Mouse (Mus musculus) CD4-positive, CD25-positive, alpha-beta regulatory T cell, adult 4 months (primary cell): ENCODE data around the gene Vmn1r71. TPM values are rescaled to one million over a fixed set of nuclear protein-coding genes. Genes with fewer than 3 reads are reported as not detected.
"Not testable (repeated sequence)": the region's sequence is repeated elsewhere in the genome, so short reads cannot be mapped to it uniquely, and the experiment has no call there.

ENCODE experiments used
- ATAC-seq: one replicate; pipeline ENCODE4 v1.8.0; 2017
- polyA plus RNA-seq, 2 experiments: library from polyadenylated mRNA; unstranded; fragments of 100-300 nt; shearing (Covaris generic); gene quantifications; one replicate each; pipeline ENCODE4 v1.2.1; 2017

The Vmn1r71 gene
- polyA plus RNA-seq: not detected

DNA sequence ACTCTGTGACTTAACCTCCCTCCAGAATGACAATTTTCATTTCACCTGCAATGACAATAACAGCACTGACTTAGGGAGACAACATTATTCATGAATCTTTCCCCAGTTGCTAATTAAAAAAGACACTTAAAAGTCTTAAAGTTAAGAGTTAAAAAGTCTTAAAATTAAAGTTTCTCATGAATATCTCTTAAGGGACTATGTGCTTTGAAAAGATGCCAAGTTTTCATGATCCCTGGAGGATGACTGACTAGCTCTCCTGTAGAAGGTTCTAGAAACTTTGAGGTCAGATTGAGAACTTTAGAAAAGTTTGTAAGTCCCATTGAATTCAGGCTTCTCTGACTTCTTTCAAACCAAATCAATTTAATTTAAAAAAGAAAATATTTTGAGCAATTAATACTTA, at the start of gene Vmn1r71:
Gene Vmn1r71 (minus strand): TSS at position 101 of the 400 bp plus-strand sequence.
- no peak for ATAC-seq

DNA sequence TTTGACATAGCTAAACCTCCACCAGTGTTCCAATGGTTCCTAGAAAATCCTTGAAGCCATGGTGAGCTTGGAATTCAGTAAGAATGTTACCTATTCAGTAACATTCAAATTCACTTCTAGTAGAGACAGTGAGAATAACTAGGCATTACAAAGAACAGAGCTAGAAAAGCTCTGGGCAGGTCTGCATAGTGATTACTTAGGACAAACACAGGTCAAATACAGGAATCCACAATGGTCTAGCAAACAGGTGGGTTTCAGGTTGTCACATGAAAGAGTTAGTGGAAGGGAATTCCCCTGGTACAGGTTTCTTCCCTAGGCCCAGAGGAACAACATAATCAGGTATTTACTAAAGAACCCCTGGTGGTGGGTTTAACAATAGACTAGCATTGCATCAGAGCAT, 3.4 kb upstream of the Vmn1r71 start:
- not testable (repeated sequence) for ATAC-seq

Other genes starting within 250 kb of the Vmn1r71 start
- gene Vmn1r68, start 195.9 kb downstream of the Vmn1r71 start, polyA plus RNA-seq: not detected
- gene Vmn1r69, start 140.7 kb downstream of the Vmn1r71 start, polyA plus RNA-seq: not detected
- gene Vmn1r70, start 122.8 kb downstream of the Vmn1r71 start, polyA plus RNA-seq: under 1 TPM in 1 of 2 experiments, not detected in 1; 0.07 TPM
- not detected for gene Nlrp4b, start 66.6 kb downstream of the Vmn1r71 start, polyA plus RNA-seq
- not detected for gene Zscan4b, start 150.7 kb upstream of the Vmn1r71 start, polyA plus RNA-seq